Mouse (Mus musculus): ENCODE data around the gene Kifc5b. TPM values are rescaled to one million over a fixed set of nuclear protein-coding genes. Genes with fewer than 3 reads are reported as not detected.

The Kifc5b gene
- polyA plus RNA-seq, 1 experiment = 43.0 TPM

DNA sequence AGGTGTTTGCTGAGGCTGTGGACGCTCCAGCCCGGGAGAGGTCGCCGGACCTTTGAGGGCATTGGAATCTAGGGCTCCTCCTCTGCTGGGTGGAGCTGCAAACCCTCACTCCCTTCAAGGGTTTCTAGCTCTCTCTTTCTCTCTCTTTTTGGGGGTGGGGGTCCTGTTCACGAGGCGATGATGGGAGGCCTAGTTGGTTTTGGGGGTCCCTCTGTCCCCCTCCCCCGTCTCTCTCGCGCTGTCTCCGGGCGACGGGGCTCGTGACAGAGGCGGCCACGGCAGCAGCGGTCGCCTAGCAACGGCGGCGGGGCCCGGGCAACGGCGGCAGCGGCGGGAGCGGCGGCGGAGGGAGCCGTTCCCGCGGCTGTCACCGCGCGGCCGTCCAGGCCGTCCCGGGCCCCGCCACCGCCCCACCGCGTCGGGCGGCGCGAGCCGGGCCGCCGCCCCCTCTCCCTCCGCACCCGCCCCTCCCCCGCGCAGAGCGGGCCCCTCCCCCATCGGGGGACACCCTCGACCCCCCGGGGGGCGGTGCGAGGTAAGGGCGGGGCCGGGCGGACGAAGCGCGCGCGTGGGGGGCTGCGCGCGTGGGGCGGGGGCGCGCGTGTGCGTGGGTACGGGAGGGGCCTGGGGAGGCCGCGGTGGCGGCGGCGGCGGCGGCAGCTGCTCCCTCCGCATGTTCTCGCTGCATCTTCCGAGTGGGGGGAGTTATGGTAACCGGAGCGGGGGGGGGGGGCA lies 31.6 kb downstream of the Kifc5b start:
- H3K9me3 ChIP-seq (replicated peaks; ENCODE audit: control insufficient read depth, insufficient read depth, low read length, poor library complexity, severe bottlenecking) = no peaks in the 10 kb centered on the region
- H3K4me3 ChIP-seq (ENCODE audit: low read depth, low read length) = peak overlapping the region; percentile 72
- H3K27me3 ChIP-seq (ENCODE audit: control insufficient read depth, insufficient read depth, low read length, poor library complexity, severe bottlenecking) = no peaks in the 10 kb centered on the region; the same call in 1 of the 2 replicates
- peaks cover 1% of the 10 kb centered on the region for H3K4me1 ChIP-seq (ENCODE audit: control insufficient read depth, insufficient read depth, low read length)
- H3K9ac ChIP-seq (ENCODE audit: low read depth, poor library complexity, severe bottlenecking) = peak overlapping the region; percentile 71
- no peaks in the 10 kb centered on the region for H3K36me3 ChIP-seq (ENCODE audit: control insufficient read depth, insufficient read depth, low read length, poor library complexity, severe bottlenecking)
- no peak overlapping the region for H3K27ac ChIP-seq (ENCODE audit: insufficient read depth, low read length)
- no peak for TF ChIP-seq EP300 (IDR thresholded peaks at IDR 0.05; ENCODE audit: insufficient read depth, low read depth, low read length)
- TF ChIP-seq POLR2A (IDR thresholded peaks at IDR 0.05; ENCODE audit: insufficient read depth, low read length) = no peak
- no peak for TF ChIP-seq CTCF (IDR thresholded peaks at IDR 0.05; ENCODE audit: low read depth, low read length)

GRCm38 (mm10) chr17:26949051-26949577 lies 32.2 kb downstream of the Kifc5b start:
- TF ChIP-seq EP300 (IDR thresholded peaks at IDR 0.05; ENCODE audit: insufficient read depth, low read depth, low read length) = no peak
- TF ChIP-seq POLR2A (IDR thresholded peaks at IDR 0.05; ENCODE audit: insufficient read depth, low read length) = no peak
- TF ChIP-seq CTCF (IDR thresholded peaks at IDR 0.05; ENCODE audit: low read depth, low read length) = no peak
- Histone ChIP-seq H3K4me3 (ENCODE audit: low read depth, low read length) (peak overlapping the region; percentile 39; the same call in 1 of the 2 replicates), H3K27me3 (ENCODE audit: control insufficient read depth, insufficient read depth, low read length, poor library complexity, severe bottlenecking) (no peaks in the 10 kb centered on the region; the same call in 1 of the 2 replicates), H3K27ac (ENCODE audit: insufficient read depth, low read length) (no peak overlapping the region), H3K9ac (ENCODE audit: low read depth, poor library complexity, severe bottlenecking) (peak overlapping the region; percentile 71), H3K9me3 (replicated peaks; ENCODE audit: control insufficient read depth, insufficient read depth, low read length, poor library complexity, severe bottlenecking) (no peaks in the 10 kb centered on the region), H3K4me1 (ENCODE audit: control insufficient read depth, insufficient read depth, low read length) (peaks cover 1% of the 10 kb centered on the region), H3K36me3 (ENCODE audit: control insufficient read depth, insufficient read depth, low read length, poor library complexity, severe bottlenecking) (no peaks in the 10 kb centered on the region)

GRCm38 (mm10) chr17:26949866-26950265 lies 33.0 kb downstream of the Kifc5b start:
- Histone ChIP-seq H3K4me3 (ENCODE audit: low read depth, low read length) (no peak overlapping the region), H3K36me3 (ENCODE audit: control insufficient read depth, insufficient read depth, low read length, poor library complexity, severe bottlenecking) (no peaks in the 10 kb centered on the region), H3K4me1 (ENCODE audit: control insufficient read depth, insufficient read depth, low read length) (peaks cover 1% of the 10 kb centered on the region), H3K27me3 (ENCODE audit: control insufficient read depth, insufficient read depth, low read length, poor library complexity, severe bottlenecking) (no peaks in the 10 kb centered on the region; the same call in 1 of the 2 replicates), H3K9ac (ENCODE audit: low read depth, poor library complexity, severe bottlenecking) (no peak overlapping the region), H3K9me3 (replicated peaks; ENCODE audit: control insufficient read depth, insufficient read depth, low read length, poor library complexity, severe bottlenecking) (no peaks in the 10 kb centered on the region), H3K27ac (ENCODE audit: insufficient read depth, low read length) (no peak overlapping the region)
- TF ChIP-seq POLR2A (IDR thresholded peaks at IDR 0.05; ENCODE audit: insufficient read depth, low read length) = no peak
- no peak for TF ChIP-seq CTCF (IDR thresholded peaks at IDR 0.05; ENCODE audit: low read depth, low read length)
- TF ChIP-seq EP300 (IDR thresholded peaks at IDR 0.05; ENCODE audit: insufficient read depth, low read depth, low read length) = no peak

- Histone ChIP-seq H3K4me3 (ENCODE audit: low read depth, low read length) (no peak overlapping the region), H3K4me1 (ENCODE audit: control insufficient read depth, insufficient read depth, low read length) (peaks cover 1% of the 10 kb centered on the region), H3K36me3 (ENCODE audit: control insufficient read depth, insufficient read depth, low read length, poor library complexity, severe bottlenecking) (no peaks in the 10 kb centered on the region), H3K9ac (ENCODE audit: low read depth, poor library complexity, severe bottlenecking) (no peak overlapping the region), H3K27ac (ENCODE audit: insufficient read depth, low read length) (no peak overlapping the region), H3K27me3 (ENCODE audit: control insufficient read depth, insufficient read depth, low read length, poor library complexity, severe bottlenecking) (no peaks in the 10 kb centered on the region; the same call in 1 of the 2 replicates), H3K9me3 (replicated peaks; ENCODE audit: control insufficient read depth, insufficient read depth, low read length, poor library complexity, severe bottlenecking) (no peaks in the 10 kb centered on the region)
- TF ChIP-seq POLR2A (IDR thresholded peaks at IDR 0.05; ENCODE audit: insufficient read depth, low read length) (no peak), EP300 (IDR thresholded peaks at IDR 0.05; ENCODE audit: insufficient read depth, low read depth, low read length) (no peak), CTCF (IDR thresholded peaks at IDR 0.05; ENCODE audit: low read depth, low read length) (no peak)
Observed at GRCm38 (mm10) chr17:26950560-26951288, 33.8 kb downstream of the Kifc5b start.

DNA sequence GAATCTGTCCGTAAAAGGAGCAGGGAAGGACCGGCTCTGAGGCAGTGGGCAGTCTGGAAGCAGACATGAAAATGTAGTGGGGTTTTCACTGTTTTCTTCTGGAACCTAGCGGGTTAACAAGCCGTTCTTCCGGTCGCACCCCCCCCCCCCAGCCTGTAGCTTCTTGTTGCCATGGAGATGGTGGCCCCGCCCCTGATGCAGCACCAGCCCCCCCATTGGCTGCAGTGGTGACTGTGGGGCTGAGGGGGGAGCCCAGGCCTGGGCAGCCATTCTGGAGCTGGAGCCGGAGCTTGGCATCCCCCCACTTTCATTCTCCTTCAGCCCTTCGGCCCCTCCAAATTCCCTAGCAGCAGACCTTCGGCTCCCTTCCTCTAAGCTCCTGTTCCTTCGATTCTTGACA lies 34.5 kb downstream of the Kifc5b start:
- no peak overlapping the region for H3K27ac ChIP-seq (ENCODE audit: insufficient read depth, low read length)
- no peak for TF ChIP-seq EP300 (IDR thresholded peaks at IDR 0.05; ENCODE audit: insufficient read depth, low read depth, low read length)
- H3K36me3 ChIP-seq (ENCODE audit: control insufficient read depth, insufficient read depth, low read length, poor library complexity, severe bottlenecking) = no peaks in the 10 kb centered on the region
- H3K9ac ChIP-seq (ENCODE audit: low read depth, poor library complexity, severe bottlenecking) = peak overlapping the region; percentile 16; the same call in 1 of the 2 replicates
- peak overlapping the region; percentile 32; the same call in 1 of the 2 replicates for H3K4me3 ChIP-seq (ENCODE audit: low read depth, low read length)
- no peaks in the 10 kb centered on the region; the same call in 1 of the 2 replicates for H3K27me3 ChIP-seq (ENCODE audit: control insufficient read depth, insufficient read depth, low read length, poor library complexity, severe bottlenecking)
- peaks cover 1% of the 10 kb centered on the region for H3K4me1 ChIP-seq (ENCODE audit: control insufficient read depth, insufficient read depth, low read length)
- H3K9me3 ChIP-seq (replicated peaks; ENCODE audit: control insufficient read depth, insufficient read depth, low read length, poor library complexity, severe bottlenecking) = no peaks in the 10 kb centered on the region

Data from ES-Bruce4 (cell line).